Mouse (Mus musculus): Measurements from ENCODE around the gene Shc1. TPM values are rescaled to one million over a fixed set of nuclear protein-coding genes. Genes with fewer than 3 reads are reported as not detected.

Shc1 gene
- total and polyA plus RNA-seq, 3 experiments = 23.1 to 40.6 (median 32.3) TPM

DNA sequence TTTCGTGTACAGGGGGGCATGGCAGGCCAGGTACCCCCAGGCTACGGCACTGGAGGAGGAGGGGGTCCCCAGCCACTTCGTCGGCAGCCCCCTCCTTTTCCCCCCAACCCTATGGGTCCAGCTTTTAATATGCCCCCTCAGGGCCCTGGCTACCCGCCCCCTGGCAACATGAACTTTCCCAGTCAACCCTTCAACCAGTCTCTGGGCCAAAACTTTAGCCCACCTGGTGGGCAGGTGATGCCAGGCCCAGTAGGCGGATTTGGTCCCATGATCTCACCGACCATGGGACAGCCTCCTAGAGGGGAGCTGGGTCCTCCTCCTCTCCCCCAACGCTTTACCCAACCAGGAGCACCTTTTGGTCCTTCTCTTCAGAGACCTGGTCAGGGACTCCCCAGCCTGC is 14.4 kb downstream of the Shc1 start:
- Histone ChIP-seq H3K9ac (ENCODE audit: insufficient read depth, low read depth) (no peak overlapping the region), H3K4me2 (ENCODE audit: insufficient read depth, low read depth, poor library complexity, severe bottlenecking) (no peak overlapping the region), H3K79me2 (replicated peaks; ENCODE audit: control insufficient read depth, extremely low read depth, insufficient read depth, poor library complexity, severe bottlenecking) (peaks cover 19% of the 10 kb centered on the region), H3K4me1 (ENCODE audit: control insufficient read depth in 1 of 2, insufficient read depth in 2 of 2) (peaks cover 6 to 26% of the 10 kb centered on the region in 2 experiments; a peak in 3 of 4 replicates), H3K9me3 (replicated peaks; ENCODE audit: low read length) (no peaks in the 10 kb centered on the region), H3K36me3 (replicated peaks in 1 of 2; ENCODE audit: control insufficient read depth in 1 of 2, insufficient read depth in 1 of 2, low read length in 1 of 2) (peaks cover 25 to 44% of the 10 kb centered on the region in 2 experiments), H3K27ac (ENCODE audit: insufficient read depth, low read depth) (no peak overlapping the region), H3K4me3 (replicated peaks in 1 of 3; ENCODE audit: low read depth in 2 of 3, low read length in 2 of 3, poor library complexity in 1 of 3) (no peak overlapping the region), H3K27me3 (replicated peaks) (no peaks in the 10 kb centered on the region)
- in situ Hi-C loops (cut with MboI; ENCODE audit: low pct_ligation_motif_present, low pct_unique_long_range_greater_than_20kb, low sequenced_read_pairs) = no loop called here
- dilution Hi-C loops (cut with MboI; ENCODE audit: extremely low pct_ligation_motif_present, extremely low pct_unique_long_range_greater_than_20kb, low sequenced_read_pairs) = no loop called here
- no peak for DNase-seq (ENCODE audit: extremely low read depth)
- TF ChIP-seq IRF4 (IDR thresholded peaks at IDR 0.05; ENCODE audit: low read depth, low read length) (no peak), EP300 (IDR thresholded peaks at IDR 0.05; ENCODE audit: low read length) (no peak), SMC3 (IDR thresholded peaks at IDR 0.05; ENCODE audit: low read depth, low read length) (no peak), E2F4 (IDR thresholded peaks at IDR 0.05; ENCODE audit: insufficient replicate concordance, low read depth, low read length) (no peak), CHD1 (IDR thresholded peaks at IDR 0.05; ENCODE audit: low read depth, low read length) (no peak), RCOR1 (conservative IDR thresholded peaks at IDR 0.05; ENCODE audit: low read depth, low read length) (no peak), ELF1 (IDR thresholded peaks at IDR 0.05; ENCODE audit: low read depth, low read length) (no peak), USF2 (conservative IDR thresholded peaks at IDR 0.05; ENCODE audit: low read depth, low read length) (no peak), HCFC1 (IDR thresholded peaks at IDR 0.05; ENCODE audit: low read depth, low read length) (no peak), POLR2A (IDR thresholded peaks at IDR 0.05; ENCODE audit: low read depth, low read length) (no peak), MAX (IDR thresholded peaks at IDR 0.05; ENCODE audit: low read length) (no peak)

DNA sequence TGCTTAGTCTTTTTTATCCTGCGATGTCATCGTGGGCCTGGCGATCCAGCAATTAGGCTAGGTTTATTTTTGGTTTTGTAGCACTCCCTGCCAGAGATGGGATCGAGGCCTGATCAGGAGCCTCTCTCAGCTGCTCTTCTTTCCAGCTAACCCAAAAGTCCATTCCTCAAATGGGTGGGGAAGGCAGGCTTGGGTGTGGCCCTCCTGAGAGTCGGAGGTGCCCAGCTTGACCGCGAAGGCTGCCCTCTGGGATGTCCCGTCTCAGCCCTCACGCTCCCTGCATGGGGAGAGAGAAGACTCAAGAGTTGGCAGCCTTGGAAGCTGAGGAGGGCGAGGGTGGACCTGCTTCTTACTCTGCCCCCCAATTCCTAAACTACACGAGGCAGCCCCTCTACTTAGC is 16.3 kb downstream of the Shc1 start:
- Histone ChIP-seq H3K27ac (ENCODE audit: insufficient read depth, low read depth) (no peak overlapping the region), H3K27me3 (replicated peaks) (no peaks in the 10 kb centered on the region), H3K4me2 (ENCODE audit: insufficient read depth, low read depth, poor library complexity, severe bottlenecking) (no peak overlapping the region), H3K79me2 (replicated peaks; ENCODE audit: control insufficient read depth, extremely low read depth, insufficient read depth, poor library complexity, severe bottlenecking) (peaks cover 19% of the 10 kb centered on the region), H3K9me3 (replicated peaks; ENCODE audit: low read length) (no peaks in the 10 kb centered on the region), H3K9ac (ENCODE audit: insufficient read depth, low read depth) (no peak overlapping the region), H3K36me3 (replicated peaks in 1 of 2; ENCODE audit: control insufficient read depth in 1 of 2, insufficient read depth in 1 of 2, low read length in 1 of 2) (peaks cover 24 to 46% of the 10 kb centered on the region in 2 experiments), H3K4me1 (ENCODE audit: control insufficient read depth in 1 of 2, insufficient read depth in 2 of 2) (peaks cover 9 to 42% of the 10 kb centered on the region in 2 experiments), H3K4me3 (replicated peaks in 1 of 3; ENCODE audit: low read depth in 2 of 3, low read length in 2 of 3, poor library complexity in 1 of 3) (no peak overlapping the region)
- no peak for TF ChIP-seq UBTF (IDR thresholded peaks at IDR 0.05; ENCODE audit: low read depth, low read length)
- no peak for TF ChIP-seq JUND (conservative IDR thresholded peaks at IDR 0.05; ENCODE audit: low read depth, low read length)
- TF ChIP-seq EP300 (IDR thresholded peaks at IDR 0.05; ENCODE audit: low read length) = no peak
- TF ChIP-seq GABPA (IDR thresholded peaks at IDR 0.05; ENCODE audit: insufficient replicate concordance, low read depth, low read length) = no peak
- no peak for TF ChIP-seq ZKSCAN1 (IDR thresholded peaks at IDR 0.05; ENCODE audit: borderline replicate concordance, low read depth, low read length)
- TF ChIP-seq SIN3A (IDR thresholded peaks at IDR 0.05; ENCODE audit: low read length) = no peak
- no peak for TF ChIP-seq TBP (conservative IDR thresholded peaks at IDR 0.05; ENCODE audit: low read depth, low read length)
- no peak for TF ChIP-seq ZNF384 (IDR thresholded peaks at IDR 0.05; ENCODE audit: low read depth, low read length)
- no peak for TF ChIP-seq ZMIZ1 (IDR thresholded peaks at IDR 0.05; ENCODE audit: low read depth, low read length)
- no peak for TF ChIP-seq RAD21 (IDR thresholded peaks at IDR 0.05; ENCODE audit: low read depth, low read length)
- no peak for TF ChIP-seq MEF2A (IDR thresholded peaks at IDR 0.05; ENCODE audit: borderline replicate concordance, low read depth, low read length)
- TF ChIP-seq KAT2A (IDR thresholded peaks at IDR 0.05; ENCODE audit: insufficient replicate concordance, low read length) = no peak
- TF ChIP-seq MAFK (IDR thresholded peaks at IDR 0.05; ENCODE audit: insufficient replicate concordance, low read length) = no peak
- no peak for TF ChIP-seq NELFE (IDR thresholded peaks at IDR 0.05; ENCODE audit: low read depth, low read length)
- no peak for TF ChIP-seq ETS1 (conservative IDR thresholded peaks at IDR 0.05; ENCODE audit: low read depth, low read length)
- no peak for TF ChIP-seq CTCF (conservative IDR thresholded peaks at IDR 0.05 in 1 of 2, IDR thresholded peaks at IDR 0.05 in 1 of 2; ENCODE audit: low read depth in 2 of 2, low read length in 2 of 2)
- TF ChIP-seq SMC3 (IDR thresholded peaks at IDR 0.05; ENCODE audit: low read depth, low read length) = no peak
- dilution Hi-C loops (cut with MboI; ENCODE audit: extremely low pct_ligation_motif_present, extremely low pct_unique_long_range_greater_than_20kb, low sequenced_read_pairs) = no loop called here
- DNase-seq (ENCODE audit: extremely low read depth) = no peak
- in situ Hi-C loops (cut with MboI; ENCODE audit: low pct_ligation_motif_present, low pct_unique_long_range_greater_than_20kb, low sequenced_read_pairs) = no loop called here
